Mouse (Mus musculus) ES-E14 (cell line): ENCODE measurements around the gene Prpf18. TPM values are rescaled to one million over a fixed set of nuclear protein-coding genes. Genes with fewer than 3 reads are reported as not detected.
A peak's percentile ranks its signal among the peaks of the same experiment; 100 is the strongest.

Experiments
- DNase-seq: peaks from one replicate; pipeline ENCODE4 v3.0.0-alpha.2; 2013; ENCODE audit warnings: low read depth, low spot score
- H3K27ac ChIP-seq: 2 replicates; pipeline ENCODE4 v1.5.1; 2012; ENCODE audit warnings: low read depth, mild to moderate bottlenecking, low read length, moderate library complexity, mixed read lengths; ENCODE audit not compliant: poor library complexity, insufficient read depth, severe bottlenecking
- H3K36me3 ChIP-seq: 2 replicates; pipeline ENCODE4 v1.6.1; 2012; ENCODE audit warnings: mild to moderate bottlenecking, low read length, moderate library complexity, mixed read lengths; ENCODE audit not compliant: control insufficient read depth, poor library complexity, insufficient read depth, severe bottlenecking
- H3K4me1 ChIP-seq, 2 experiments: fragments of 150-350 bp in 1 of 2; sonication (generic) in 1 of 2; 2 replicates each; pipeline ENCODE4 v1.6.1; 2012; ENCODE audit warnings: low read length in 2 of 2, mild to moderate bottlenecking in 1 of 2, mixed read lengths in 1 of 2; ENCODE audit not compliant: control insufficient read depth in 2 of 2, insufficient read depth in 2 of 2, poor library complexity in 1 of 2
- H3K4me3 ChIP-seq, 2 experiments: fragments of 150-350 bp in 1 of 2; sonication (generic) in 1 of 2; 2 replicates each; pipeline ENCODE4 v1.5.1; 2012; ENCODE audit warnings: low read length in 2 of 2, low read depth in 1 of 2, mild to moderate bottlenecking in 1 of 2, mixed read lengths in 1 of 2; ENCODE audit not compliant: insufficient read depth in 1 of 2, poor library complexity in 1 of 2, severe bottlenecking in 1 of 2
- H3K9ac ChIP-seq: 2 replicates; pipeline ENCODE4 v1.6.1; 2012; ENCODE audit warnings: low read depth, mild to moderate bottlenecking, low read length, mixed read lengths; ENCODE audit not compliant: poor library complexity, insufficient read depth, severe bottlenecking
- H3K9me3 ChIP-seq: fragments of 150-350 bp; sonication (generic); 2 replicates; pipeline ENCODE4 v1.6.1; 2012; ENCODE audit warnings: low read depth, mild to moderate bottlenecking, low read length; ENCODE audit not compliant: control insufficient read depth, insufficient read depth
- CHD2 ChIP-seq: IDR thresholded peaks from 2 replicates; pipeline ENCODE4 v1.6.1; 2014; ENCODE audit warnings: mild to moderate bottlenecking, low read depth, low read length, inconsistent platforms
- HCFC1 ChIP-seq: IDR thresholded peaks from 2 replicates; pipeline ENCODE4 v1.6.1; 2012; ENCODE audit warnings: low read length, inconsistent platforms, borderline replicate concordance; ENCODE audit not compliant: insufficient read depth
- MAFK ChIP-seq: IDR thresholded peaks from 2 replicates; pipeline ENCODE4 v1.6.1; 2014; ENCODE audit warnings: mild to moderate bottlenecking, low read depth, low read length, inconsistent platforms; ENCODE audit not compliant: insufficient read depth
- ZC3H11A ChIP-seq: IDR thresholded peaks from 2 replicates; pipeline ENCODE4 v1.6.1; 2012; ENCODE audit warnings: low read depth, mild to moderate bottlenecking, inconsistent platforms, low read length, borderline replicate concordance
- ZNF384 ChIP-seq: IDR thresholded peaks from 2 replicates; pipeline ENCODE4 v1.6.1; 2012; ENCODE audit warnings: low read depth, low read length, inconsistent platforms
- in situ Hi-C, 2 experiments: fragments of 600-800 bp; cut with MboI; formaldehyde crosslinking; loops; one replicate each; pipeline ENCODE4 v1.15.1; 2025; ENCODE audit warnings: low sequenced_read_pairs in 2 of 2, inconsistent platforms in 1 of 2; ENCODE audit not compliant: unreplicated experiment in 2 of 2
- total RNA-seq: library from RNA; depleted of rRNA; stranded (reverse); fragments of 300-350 nt; gene quantifications from 2 replicates; pipeline ENCODE4 v1.2.3, GENCODE M21; 2012

Gene Prpf18
- total RNA-seq, 1 experiment: 22.9 TPM

DNA sequence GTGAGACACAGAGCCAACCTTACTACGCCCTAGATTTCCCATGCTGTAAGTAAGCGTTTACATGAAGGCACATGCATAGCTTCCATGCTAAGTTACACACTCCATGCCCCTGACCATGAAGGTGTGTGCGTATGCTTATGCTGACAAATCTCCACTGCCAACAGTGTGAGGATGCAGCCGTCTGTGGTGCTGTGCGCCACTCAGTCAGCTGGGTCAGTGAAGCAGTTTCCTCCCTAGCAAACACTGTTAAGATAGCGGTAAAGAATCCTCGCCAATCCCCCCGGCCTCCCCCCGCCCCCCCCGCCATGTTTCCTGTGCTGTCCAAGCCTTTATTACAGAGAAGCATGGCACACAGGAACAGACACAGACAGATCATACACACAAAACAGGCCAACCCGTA is 22.4 kb downstream of the Prpf18 start:
- in situ Hi-C loops: no loop called here
- Histone ChIP-seq H3K4me3 (peak overlapping the region in 1 of 2 experiments; percentile 33; a peak in 1 of 4 replicates), H3K9ac (no peak overlapping the region), H3K36me3 (peaks cover 10% of the 10 kb centered on the region; the same call in 1 of the 2 replicates), H3K4me1 (peaks cover 3 to 9% of the 10 kb centered on the region in 2 experiments; a peak in 2 of 4 replicates), H3K9me3 (no peaks in the 10 kb centered on the region), H3K27ac (no peak overlapping the region)
- no peak for DNase-seq
- no peak for TF ChIP-seq MAFK
- no peak for TF ChIP-seq ZNF384
- no peak for TF ChIP-seq ZC3H11A
- no peak for TF ChIP-seq HCFC1
- TF ChIP-seq CHD2: no peak

DNA sequence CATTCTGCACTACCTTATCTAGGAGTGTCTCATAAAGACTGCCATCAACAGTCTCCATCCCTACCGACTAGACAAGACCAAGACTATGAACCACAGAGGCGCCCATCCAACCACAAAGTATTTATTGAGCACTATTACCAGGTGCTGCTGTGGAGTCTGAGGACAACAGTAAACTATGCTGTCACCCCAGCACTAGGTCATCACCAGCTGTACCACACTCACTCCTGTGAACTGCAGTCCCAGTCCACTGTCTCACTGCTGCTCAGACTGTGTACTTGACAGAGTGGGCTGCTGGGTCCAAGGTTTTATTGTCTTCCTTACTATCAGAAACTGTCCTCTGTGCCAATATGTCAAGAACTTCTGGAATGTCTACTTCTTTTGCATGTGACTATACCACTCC is 23.0 kb downstream of the Prpf18 start:
- Histone ChIP-seq H3K9ac (no peak overlapping the region), H3K4me1 (peaks cover 2 to 8% of the 10 kb centered on the region in 2 experiments; a peak in 2 of 4 replicates), H3K4me3 (no peak overlapping the region; a peak in 1 of 4 replicates), H3K27ac (no peak overlapping the region), H3K9me3 (no peaks in the 10 kb centered on the region), H3K36me3 (peaks cover 9% of the 10 kb centered on the region; the same call in 1 of the 2 replicates)
- in situ Hi-C loops: no loop called here
- no peak for DNase-seq
- no peak for TF ChIP-seq ZC3H11A
- no peak for TF ChIP-seq ZNF384

DNA sequence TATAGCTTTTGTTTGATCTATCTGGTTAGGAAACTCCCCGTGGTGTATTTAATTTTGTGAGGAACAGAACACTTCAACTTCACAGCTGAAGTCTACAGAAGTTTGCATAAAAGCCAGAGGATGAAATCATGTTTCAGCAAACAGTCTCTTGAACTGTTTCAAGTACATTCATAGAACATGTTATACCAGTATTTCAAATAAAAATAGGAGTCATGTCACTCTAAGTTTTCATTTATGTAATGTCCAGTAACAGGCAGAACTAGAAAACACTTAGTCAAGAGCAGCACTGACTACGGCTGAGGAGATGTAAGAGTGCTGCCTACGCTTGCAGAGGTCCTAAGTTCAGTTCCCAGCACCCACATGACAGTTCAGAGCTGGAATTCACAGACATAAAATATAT is 25.0 kb downstream of the Prpf18 start:
- Histone ChIP-seq H3K4me1 (no peaks in the 10 kb centered on the region), H3K9me3 (no peaks in the 10 kb centered on the region), H3K9ac (no peak overlapping the region), H3K27ac (no peak overlapping the region), H3K4me3 (no peak overlapping the region), H3K36me3 (peaks cover 8% of the 10 kb centered on the region)
- TF ChIP-seq CHD2 (no peak), ZC3H11A (no peak), MAFK (no peak), HCFC1 (no peak), ZNF384 (no peak)
- in situ Hi-C loops: no loop called here
- DNase-seq: no peak

DNA sequence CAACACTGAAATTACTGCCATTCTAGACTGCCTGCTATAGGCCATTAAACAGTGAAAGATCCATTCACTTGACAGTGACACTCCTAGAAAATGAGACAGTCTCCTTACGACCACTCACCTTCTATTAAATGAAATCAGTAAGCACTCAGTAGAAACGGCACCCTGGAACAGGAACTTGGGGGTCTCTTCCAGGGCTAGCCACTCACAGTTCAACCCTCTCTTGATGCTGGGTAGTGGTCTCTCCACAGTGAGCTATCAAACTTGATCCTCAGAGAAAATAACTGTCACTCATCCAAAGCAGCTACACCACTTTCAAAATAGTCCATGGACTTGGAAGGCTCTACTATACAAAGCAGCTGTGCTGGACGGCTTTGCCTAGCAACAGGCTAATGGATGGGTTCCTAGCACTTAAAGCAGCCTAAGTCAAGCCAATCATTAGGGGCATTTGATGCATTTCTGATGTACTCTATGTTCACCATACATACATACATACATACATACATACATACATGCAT is 30.4 kb downstream of the Prpf18 start:
- no peaks in the 10 kb centered on the region for H3K4me1 ChIP-seq
- no peak overlapping the region for H3K4me3 ChIP-seq
- no peak overlapping the region for H3K9ac ChIP-seq
- H3K27ac ChIP-seq: no peak overlapping the region
- in situ Hi-C loops: no loop called here
- H3K36me3 ChIP-seq: peaks cover 5% of the 10 kb centered on the region
- TF ChIP-seq ZNF384: no peak
- no peak for TF ChIP-seq HCFC1
- no peak for TF ChIP-seq ZC3H11A
- TF ChIP-seq MAFK: no peak
- no peak for TF ChIP-seq CHD2
- no peak for DNase-seq
- H3K9me3 ChIP-seq: no peaks in the 10 kb centered on the region
